Comparison of ENCODE assay signal across 8 mouse cellular contexts in the genomic region with DNA sequence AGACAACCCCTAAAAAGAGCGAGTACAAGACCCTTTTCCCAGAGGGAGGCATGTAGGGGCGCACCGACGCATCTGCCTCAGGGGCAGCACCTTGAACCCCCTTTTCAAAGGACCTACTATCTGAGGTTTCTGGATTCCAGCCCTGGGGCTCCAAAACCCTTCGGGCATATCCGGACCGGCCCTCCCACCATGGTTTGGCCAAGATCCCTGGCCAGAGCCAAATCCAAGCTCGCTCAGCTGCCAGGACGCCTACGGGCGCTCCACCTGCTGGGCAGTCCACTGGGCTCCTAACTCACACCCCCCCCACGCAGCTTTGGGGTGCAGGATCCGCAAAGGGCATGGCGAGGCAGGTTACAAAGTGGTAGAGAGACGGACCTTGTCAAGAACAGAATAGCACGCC. TPM values are rescaled to one million over a fixed set of nuclear protein-coding genes. Genes with fewer than 3 reads are reported as not detected.
A peak's percentile ranks its signal among the peaks of the same experiment; 100 is the strongest.
DNase-seq lines count a peak whose midpoint lies in the region; ATAC-seq lines count a peak whose summit lies in the region.

No protein-coding gene starts in this region.

- H3K27me3 ChIP-seq in heart, embryonic 13.5 days (replicated peaks) = peaks cover 49% of the 10 kb centered on the region
- no peaks in the 10 kb centered on the region for H3K27me3 ChIP-seq in kidney, embryonic 16.5 days (ENCODE audit: insufficient read depth, low read length)

- no peaks in the 10 kb centered on the region for H3K9me3 ChIP-seq in heart, embryonic 13.5 days
- H3K9me3 ChIP-seq in kidney, embryonic 16.5 days (ENCODE audit: low read length) = no peaks in the 10 kb centered on the region

- H3K4me1 ChIP-seq in heart, embryonic 13.5 days = peaks cover 17% of the 10 kb centered on the region
- H3K4me1 ChIP-seq in kidney, embryonic 16.5 days (ENCODE audit: insufficient read depth, low read length) = peaks cover 30% of the 10 kb centered on the region

- no peak for ATAC-seq in heart, embryonic 13.5 days (ENCODE audit: extremely low read depth, insufficient number of reproducible peaks, low FRiP score, low TSS enrichment)
- ATAC-seq in kidney, embryonic 16.5 days (ENCODE audit: low FRiP score, low TSS enrichment) = no peak
- no peak for ATAC-seq in activated CD4-positive, CD25-positive, alpha-beta regulatory T cell, adult 4 months

- peak; percentile 48 to 50 for DNase-seq in lung, adult 18-20 months
- no peak for DNase-seq in lung, postnatal 25 days (ENCODE audit: low spot score)
- peak; percentile 93 for DNase-seq in cerebellum, postnatal 25 days
- DNase-seq in lung, postnatal 4 days = peak; percentile 51 to 71
- peak; percentile 49 to 68 for DNase-seq in urinary bladder, postnatal 4 days (ENCODE audit: low spot score in 2 of 2)

- WGBS in heart, embryonic 13.5 days = 71% methylated on average over 16 of the region's 16 CpGs
- 59% methylated on average over 16 of the region's 16 CpGs for WGBS in kidney, embryonic 16.5 days

- no peak overlapping the region for H3K27ac ChIP-seq in heart, embryonic 13.5 days (replicated peaks)
- H3K27ac ChIP-seq in kidney, embryonic 16.5 days (ENCODE audit: low read length) = no peak overlapping the region

- H3K4me3 ChIP-seq in heart, embryonic 13.5 days = peak overlapping the region; percentile 67
- peak overlapping the region; percentile 59 for H3K4me3 ChIP-seq in kidney, embryonic 16.5 days (ENCODE audit: low read length)

- no peaks in the 10 kb centered on the region for H3K36me3 ChIP-seq in heart, embryonic 13.5 days
- H3K36me3 ChIP-seq in kidney, embryonic 16.5 days (ENCODE audit: insufficient read depth, low read length) = no peaks in the 10 kb centered on the region

- no peak overlapping the region for H3K9ac ChIP-seq in heart, embryonic 13.5 days
- H3K9ac ChIP-seq in kidney, embryonic 16.5 days (replicated peaks; ENCODE audit: low read length) = peak overlapping the region; percentile 73; the same call in 1 of the 2 replicates

- peak overlapping the region; percentile 88 for H3K4me2 ChIP-seq in heart, embryonic 13.5 days
- H3K4me2 ChIP-seq in kidney, embryonic 16.5 days (replicated peaks; ENCODE audit: low read depth, low read length) = peak overlapping the region; percentile 88

RNA-seq across cellular contexts. Expression of a gene that starts 0.7 kb away (rescaled TPM):
- 1.6 and 1.7 TPM in 2 replicates for polyA plus RNA-seq in heart, embryonic 13.5 days (2015; fragmentation: Nextera tagmentation; extraction: Ambion mirVana)
- polyA plus RNA-seq in kidney, embryonic 16.5 days (2015; fragmentation: Nextera tagmentation; extraction: Ambion mirVana) = 22.0 and 22.3 TPM in 2 replicates
- polyA plus RNA-seq in activated CD4-positive, CD25-positive, alpha-beta regulatory T cell, adult 4 months (2017; shearing (Covaris generic)) = not detected
